Mouse (Mus musculus): ENCODE data around the gene Sik2.

GRCm38 (mm10) chr9:50974631-50975030 lies 34.2 kb downstream of the Sik2 start:
- TF ChIP-seq CTCF (conservative IDR thresholded peaks at IDR 0.05; ENCODE audit: low read length) (no peak), POU5F1 (IDR thresholded peaks at IDR 0.05; ENCODE audit: borderline replicate concordance, low read length) (no peak)
